Mouse (Mus musculus): ENCODE data around the gene Hoxc10.

Gene Hoxc10

DNA sequence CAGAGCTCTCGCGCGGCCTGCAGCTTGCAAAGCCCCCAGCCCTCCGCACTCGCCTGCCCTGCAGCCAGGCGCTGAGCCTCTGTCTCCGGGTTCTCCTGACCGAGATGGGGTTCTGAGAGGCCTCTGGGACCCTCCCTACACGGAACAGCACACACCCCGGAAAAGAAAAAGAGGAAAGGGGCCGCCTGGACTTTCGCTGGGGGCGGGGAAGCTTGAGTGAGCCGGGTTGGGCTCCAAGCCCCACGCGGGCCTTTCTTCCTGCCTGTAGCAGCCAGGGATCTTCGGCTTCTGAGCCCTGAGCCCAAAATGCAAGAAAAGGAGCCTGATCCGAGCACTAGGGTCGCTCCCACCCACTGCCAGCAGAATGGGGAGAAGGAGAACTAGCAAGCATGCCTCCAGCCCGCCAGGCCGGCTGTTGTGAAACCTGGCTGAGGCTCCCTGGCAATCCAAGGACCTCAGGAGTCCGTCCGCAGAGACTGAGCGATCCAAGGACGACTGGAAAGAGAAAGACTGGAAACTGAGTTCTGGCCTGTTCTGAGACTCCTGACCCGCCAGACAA is 45.4 kb downstream of the Hoxc10 start:
- DNase-seq (ENCODE audit: low spot score): no peak

DNA sequence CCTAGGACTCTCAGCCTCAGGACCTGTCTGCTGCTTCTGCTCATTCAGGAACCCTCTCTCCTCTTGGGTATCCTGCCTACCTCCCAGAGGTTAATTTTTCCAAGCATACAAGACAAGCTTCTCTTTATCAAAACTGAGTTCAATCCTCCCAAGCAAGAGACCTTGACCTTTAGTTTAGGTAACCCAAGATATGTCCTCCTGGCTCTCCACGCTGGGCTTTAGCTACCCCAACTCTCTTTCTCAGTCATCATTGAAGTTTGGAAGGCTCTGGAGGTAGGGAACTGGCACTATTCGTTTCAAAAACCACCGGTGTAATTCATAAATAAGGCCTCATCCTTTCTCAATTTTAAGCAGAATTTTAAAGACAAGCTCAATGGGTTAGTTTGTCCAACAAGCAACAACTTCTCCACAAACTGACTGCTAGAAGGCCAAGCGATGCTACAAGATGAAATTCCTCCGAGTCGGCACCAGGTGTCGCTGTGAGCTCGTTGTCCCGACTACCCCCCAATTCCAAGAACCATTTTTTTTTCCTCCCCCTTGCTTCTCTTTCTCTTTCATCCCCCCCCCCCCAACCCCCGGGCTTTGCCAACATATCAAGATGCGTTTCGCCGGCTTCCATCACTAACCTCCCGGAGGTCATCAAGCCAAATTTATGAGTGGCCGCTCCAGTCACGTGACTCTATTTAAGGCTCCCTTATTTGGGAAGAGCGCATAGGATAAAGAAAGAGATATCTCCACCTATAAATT is 46.8 kb downstream of the Hoxc10 start:
- DNase-seq (ENCODE audit: low spot score): peak; percentile 44

DNA sequence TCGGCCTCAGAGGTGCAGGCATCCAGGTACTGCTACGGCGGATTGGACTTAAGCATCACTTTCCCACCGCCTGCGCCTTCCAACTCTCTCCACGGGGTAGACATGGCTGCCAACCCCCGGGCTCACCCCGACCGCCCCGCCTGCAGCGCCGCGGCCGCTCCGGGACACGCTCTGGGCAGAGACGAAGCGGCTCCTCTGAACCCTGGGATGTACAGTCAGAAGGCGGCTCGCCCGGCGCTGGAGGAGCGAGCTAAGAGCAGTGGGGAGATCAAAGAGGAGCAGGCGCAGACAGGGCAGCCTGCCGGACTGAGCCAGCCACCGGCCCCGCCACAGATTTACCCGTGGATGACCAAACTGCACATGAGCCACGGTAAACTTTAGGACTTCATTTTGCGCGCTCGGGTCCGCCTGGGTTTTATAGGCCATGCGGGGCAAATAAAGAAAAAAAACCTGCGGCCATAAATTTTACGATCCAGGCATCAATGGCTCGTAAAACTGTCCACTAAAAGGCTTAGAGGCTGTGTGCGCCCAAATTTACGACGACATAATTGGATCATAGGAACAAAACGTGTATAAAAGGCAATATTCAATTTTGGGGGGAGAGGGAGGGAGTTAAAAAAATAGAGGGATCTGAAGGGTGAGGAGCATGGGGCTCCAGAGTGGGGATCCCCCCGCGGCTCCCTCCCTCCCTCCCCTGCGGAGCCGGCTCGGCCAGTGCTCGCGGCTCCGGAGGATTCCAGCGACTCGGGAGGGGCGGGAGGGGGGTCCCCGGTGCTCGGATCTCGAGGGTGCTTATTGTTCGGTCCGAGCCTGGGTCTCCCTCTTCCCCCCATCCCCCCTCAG is 47.8 kb downstream of the Hoxc10 start:
- no peak for DNase-seq (ENCODE audit: low spot score)

DNA sequence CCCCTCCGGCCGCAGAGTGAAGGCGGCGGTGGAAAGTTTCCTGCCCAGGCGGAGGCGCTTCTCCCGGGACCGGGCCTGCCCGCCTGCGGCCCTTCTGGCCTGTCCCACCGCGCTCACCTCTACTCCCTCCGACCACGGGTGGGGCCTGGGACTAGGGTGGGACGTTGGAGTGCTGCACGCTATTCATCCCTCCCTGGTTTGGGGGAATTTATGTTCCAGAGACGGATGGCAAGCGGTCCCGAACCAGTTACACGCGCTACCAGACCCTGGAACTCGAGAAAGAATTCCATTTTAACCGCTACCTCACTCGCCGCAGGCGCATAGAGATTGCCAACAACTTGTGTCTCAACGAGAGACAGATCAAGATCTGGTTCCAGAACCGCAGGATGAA is 48.4 kb downstream of the Hoxc10 start:
- no peak for DNase-seq (ENCODE audit: low spot score)

DNA sequence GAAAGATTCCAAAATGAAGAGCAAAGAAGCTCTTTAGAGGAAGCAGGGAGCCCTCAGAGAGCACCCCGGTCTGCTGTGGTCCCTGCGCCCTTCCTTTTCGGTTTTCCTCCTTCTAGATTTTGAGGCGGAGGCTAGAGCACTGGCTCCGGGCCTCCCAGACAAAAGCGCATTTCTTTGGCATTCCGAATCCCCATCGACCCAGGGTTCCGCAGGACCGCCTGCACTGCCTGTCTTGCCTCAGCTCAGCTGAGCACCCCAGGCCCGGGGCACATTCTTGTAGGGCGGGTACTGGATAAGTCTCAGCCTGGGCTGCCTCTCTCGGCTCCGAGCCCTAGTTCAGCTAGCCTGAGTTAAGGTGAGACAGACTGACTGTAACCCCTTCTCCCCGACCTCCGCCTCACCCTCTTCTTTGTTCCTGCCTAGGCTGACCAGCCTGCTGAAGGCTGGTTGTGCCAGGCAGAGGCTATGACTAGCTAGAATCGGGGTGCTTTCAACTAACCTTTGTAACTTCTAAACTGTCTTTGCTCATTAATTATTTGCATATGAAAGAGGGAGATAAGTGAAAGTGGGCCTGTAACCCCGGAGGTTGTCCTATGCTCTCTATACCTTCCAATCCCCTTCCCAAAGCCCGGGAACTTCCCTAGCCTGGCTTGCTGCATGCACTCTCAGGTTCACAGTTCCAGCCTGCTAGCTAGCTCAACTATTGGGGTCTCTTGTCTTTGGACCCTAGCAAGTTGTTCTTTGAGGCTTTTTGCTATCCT is 49.0 kb downstream of the Hoxc10 start:
- DNase-seq (ENCODE audit: low spot score): no peak

DNA sequence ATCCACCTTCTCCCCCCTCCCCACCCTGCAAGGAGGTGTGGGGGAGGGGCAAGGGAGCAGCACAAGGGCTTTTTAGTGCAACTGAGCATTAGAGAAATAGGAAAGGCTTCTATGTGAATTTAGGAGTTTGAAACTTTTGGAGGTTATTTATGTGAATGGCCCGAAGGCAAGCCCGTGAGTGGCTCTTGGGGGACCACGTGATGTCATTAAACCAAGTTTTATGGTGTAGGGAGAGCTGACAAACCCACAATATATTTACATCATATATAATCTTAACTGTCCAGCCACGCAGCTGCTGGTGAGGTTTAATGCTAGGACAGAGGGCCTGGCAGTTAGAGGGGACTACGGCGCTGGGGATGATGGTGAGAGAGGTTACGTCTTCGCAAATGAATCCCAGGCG is 52.0 kb downstream of the Hoxc10 start, which contains the start of gene Hoxc4:
Gene Hoxc4 (plus strand): TSS at position 299 of the 400 bp plus-strand sequence.
- DNase-seq (ENCODE audit: low spot score): no peak

DNA sequence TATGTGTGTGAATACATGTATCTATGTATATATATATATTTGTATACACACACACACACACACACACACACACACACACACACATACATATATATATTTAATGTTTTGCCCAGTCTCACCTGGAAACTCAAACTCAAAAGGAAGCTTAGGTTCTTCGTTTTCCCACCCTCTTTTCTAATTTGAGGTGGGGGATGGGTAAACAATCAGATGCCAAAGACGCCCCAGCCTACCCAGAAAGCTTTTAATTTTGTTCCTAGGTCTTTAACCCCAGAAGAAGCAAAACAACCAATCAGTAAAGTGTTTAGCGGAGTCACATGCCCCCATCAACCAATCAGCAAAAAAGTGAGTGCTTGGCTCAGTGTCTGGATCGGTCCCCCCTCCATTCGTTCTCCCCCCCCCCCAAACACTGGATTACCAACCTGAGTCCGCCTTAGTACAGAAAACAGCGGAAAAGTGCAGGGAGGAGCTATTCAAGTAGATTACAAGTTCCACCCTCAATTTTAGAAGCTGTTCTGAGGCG is 54.4 kb downstream of the Hoxc10 start:
- no peak for DNase-seq (ENCODE audit: low spot score)
